Mouse (Mus musculus): ENCODE measurements around the gene Ints6.

Ints6 gene

GRCm38 (mm10) chr14:62761036-62761881, at the start of gene Ints6:
Gene Ints6, minus strand, starts transcription at chr14:62761169.
- peak; percentile 99 for DNase-seq (ENCODE audit: low read depth)

- no peak for DNase-seq (ENCODE audit: low read depth)
Measured at GRCm38 (mm10) chr14:62808661-62809523, 47.9 kb upstream of the Ints6 start.

- no peak for DNase-seq (ENCODE audit: low read depth)
Measured at GRCm38 (mm10) chr14:62806921-62807320, 46.0 kb upstream of the Ints6 start.

GRCm38 (mm10) chr14:62803204-62803603, 42.2 kb upstream of the Ints6 start:
- no peak for DNase-seq (ENCODE audit: low read depth)

- DNase-seq (ENCODE audit: low read depth): no peak
Measured at GRCm38 (mm10) chr14:62800791-62801190, 39.8 kb upstream of the Ints6 start.

GRCm38 (mm10) chr14:62798608-62799101, 37.7 kb upstream of the Ints6 start:
- no peak for DNase-seq (ENCODE audit: low read depth)

GRCm38 (mm10) chr14:62795719-62796118, 34.8 kb upstream of the Ints6 start:
- DNase-seq (ENCODE audit: low read depth): no peak

- no peak for DNase-seq (ENCODE audit: low read depth)
Measured at GRCm38 (mm10) chr14:62789282-62789681, 28.3 kb upstream of the Ints6 start.

GRCm38 (mm10) chr14:62782981-62783380, 22.0 kb upstream of the Ints6 start:
- no peak for DNase-seq (ENCODE audit: low read depth)

GRCm38 (mm10) chr14:62780520-62781316, 19.7 kb upstream of the Ints6 start:
- no peak for DNase-seq (ENCODE audit: low read depth)

- DNase-seq (ENCODE audit: low read depth): no peak
Measured at GRCm38 (mm10) chr14:62778095-62778494, 17.1 kb upstream of the Ints6 start.

- DNase-seq (ENCODE audit: low read depth): no peak
Measured at GRCm38 (mm10) chr14:62775034-62775433, 14.1 kb upstream of the Ints6 start.

GRCm38 (mm10) chr14:62774246-62774645, 13.3 kb upstream of the Ints6 start:
- no peak for DNase-seq (ENCODE audit: low read depth)

- no peak for DNase-seq (ENCODE audit: low read depth)
Measured at GRCm38 (mm10) chr14:62773766-62774165, 12.8 kb upstream of the Ints6 start.

GRCm38 (mm10) chr14:62765398-62765797, 4.4 kb upstream of the Ints6 start:
- DNase-seq (ENCODE audit: low read depth): no peak

- DNase-seq (ENCODE audit: low read depth): no peak
Measured at GRCm38 (mm10) chr14:62764371-62764770, 3.4 kb upstream of the Ints6 start.

- DNase-seq (ENCODE audit: low read depth): no peak
Measured at GRCm38 (mm10) chr14:62761943-62762342, 974 bp upstream of the Ints6 start.

GRCm38 (mm10) chr14:62760321-62761035, 491 bp downstream of the Ints6 start:
- DNase-seq (ENCODE audit: low read depth): no peak

- no peak for DNase-seq (ENCODE audit: low read depth)
Measured at GRCm38 (mm10) chr14:62759771-62760320, 1.1 kb downstream of the Ints6 start.

GRCm38 (mm10) chr14:62758714-62759113, 2.3 kb downstream of the Ints6 start:
- DNase-seq (ENCODE audit: low read depth): no peak

- DNase-seq (ENCODE audit: low read depth): no peak
Measured at GRCm38 (mm10) chr14:62755095-62755640, 5.8 kb downstream of the Ints6 start.
